Mouse (Mus musculus) erythroblast, embryonic 14.5 days (primary cell): ENCODE measurements around the gene Dcps. TPM values are rescaled to one million over a fixed set of nuclear protein-coding genes. Genes with fewer than 3 reads are reported as not detected.

Experiments used
- H3K27me3 ChIP-seq: 2 replicates; pipeline ENCODE4 v1.6.1; 2012; ENCODE audit warnings: inconsistent platforms; ENCODE audit not compliant: control insufficient read depth
- H3K36me3 ChIP-seq: 2 replicates; pipeline ENCODE4 v1.6.1; 2012; ENCODE audit warnings: mild to moderate bottlenecking, inconsistent platforms; ENCODE audit not compliant: control insufficient read depth
- H3K4me1 ChIP-seq: 2 replicates; pipeline ENCODE4 v1.6.1; 2012; ENCODE audit warnings: inconsistent platforms; ENCODE audit not compliant: control insufficient read depth
- H3K4me3 ChIP-seq: replicated peaks from 2 replicates; pipeline ENCODE3; 2012; ENCODE audit warnings: moderate library complexity, mild to moderate bottlenecking, inconsistent platforms
- H3K9me3 ChIP-seq: 2 replicates; pipeline ENCODE4 v1.6.1; 2012; ENCODE audit warnings: low read length, inconsistent platforms, mixed read lengths; ENCODE audit not compliant: control insufficient read depth
- GATA1 ChIP-seq: IDR thresholded peaks from 2 replicates; pipeline ENCODE4 v1.6.1; 2012; ENCODE audit warnings: low read length, inconsistent platforms, mixed read lengths
- TAL1 ChIP-seq: IDR thresholded peaks from 3 replicates; pipeline ENCODE4 v1.6.1; 2012; ENCODE audit warnings: low read length, inconsistent platforms, mixed read lengths
- polyA plus RNA-seq: library from polyadenylated mRNA; stranded (reverse); fragments of >175 nt; gene quantifications from 2 replicates; pipeline ENCODE4 v1.2.3, GENCODE M21; 2012

Gene Dcps
- polyA plus RNA-seq: 11.0 and 14.3 TPM in 2 replicates

DNA sequence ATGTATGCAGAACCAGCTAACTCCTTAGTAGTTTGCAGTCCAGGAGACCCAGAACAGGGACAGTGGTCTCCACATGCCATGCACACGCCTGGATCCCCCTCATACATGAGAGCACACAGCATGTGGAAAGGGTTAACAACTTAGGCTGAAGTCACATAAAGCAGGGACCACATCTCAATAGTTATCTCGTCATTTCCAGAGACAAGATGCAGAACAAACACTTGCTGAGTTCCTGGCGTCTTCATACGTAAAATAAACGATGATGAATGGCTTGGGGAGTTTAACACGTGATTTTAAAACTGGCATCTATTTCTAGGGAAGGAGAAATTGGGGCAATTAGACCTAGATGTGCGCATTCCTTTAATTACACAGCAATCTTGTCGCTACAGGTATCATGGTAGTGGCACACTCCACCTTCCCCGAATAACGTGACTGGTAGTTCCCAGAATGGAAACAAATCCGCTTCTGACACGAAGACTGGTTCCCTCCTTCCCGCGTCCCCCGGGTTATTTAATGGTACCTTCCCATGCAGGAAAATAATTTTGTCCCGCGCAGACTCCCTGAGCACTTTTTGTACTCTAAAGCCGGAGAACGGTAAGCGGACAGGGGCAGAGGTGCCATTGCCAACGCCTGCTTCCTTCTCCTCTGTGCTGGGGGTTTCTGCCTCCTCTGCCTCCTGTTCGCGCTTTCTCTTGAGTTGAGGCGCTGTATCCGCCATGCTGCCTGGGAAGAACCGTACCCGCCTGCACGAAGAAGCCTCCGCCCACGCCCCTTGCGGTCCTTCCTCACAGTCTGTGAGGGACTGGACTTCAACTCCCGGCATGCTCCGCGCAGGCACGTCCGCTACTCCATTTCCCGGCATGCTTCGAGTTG lies at the start of gene Dcps:
Gene Dcps (minus strand): TSS at position 811 of the 873 bp plus-strand sequence.
- H3K4me1 ChIP-seq: peaks cover 44% of the 10 kb centered on the region
- H3K36me3 ChIP-seq: peaks cover 32% of the 10 kb centered on the region
- no peak for TF ChIP-seq GATA1
- TF ChIP-seq TAL1: no peak
- H3K9me3 ChIP-seq: peaks cover 4% of the 10 kb centered on the region
- no peaks in the 10 kb centered on the region for H3K27me3 ChIP-seq
- peak within 1 kb of the TSS; percentile 76 for H3K4me3 ChIP-seq

DNA sequence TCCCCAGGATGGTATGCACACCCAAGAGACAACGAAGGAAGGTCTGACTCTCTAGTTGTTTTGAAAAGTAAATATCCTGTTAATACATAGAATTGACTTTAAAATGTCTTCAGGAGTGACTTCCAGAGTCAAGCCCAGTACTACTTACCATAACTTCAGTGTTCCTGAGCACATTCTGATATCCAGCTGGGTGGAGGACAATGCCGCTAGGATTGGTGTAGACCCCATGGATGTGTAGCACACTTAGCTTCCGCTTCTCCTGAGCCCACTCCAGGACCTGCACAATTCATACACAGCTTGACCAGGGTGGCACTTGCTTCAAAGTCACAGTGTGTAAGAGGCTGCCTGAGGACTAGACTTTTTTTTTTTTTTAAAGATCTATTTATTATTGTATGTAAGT lies 47.6 kb upstream of the Dcps start:
- TF ChIP-seq GATA1: no peak
- TF ChIP-seq TAL1: no peak
- Histone ChIP-seq H3K4me1 (no peaks in the 10 kb centered on the region), H3K27me3 (no peaks in the 10 kb centered on the region), H3K4me3 (no peak overlapping the region), H3K9me3 (no peaks in the 10 kb centered on the region), H3K36me3 (peaks cover 34% of the 10 kb centered on the region)

GRCm38 (mm10) chr9:35217963-35218362 lies 42.1 kb upstream of the Dcps start:
- TF ChIP-seq TAL1: no peak
- TF ChIP-seq GATA1: no peak
- peaks cover 79% of the 10 kb centered on the region for H3K36me3 ChIP-seq
- no peak overlapping the region for H3K4me3 ChIP-seq
- H3K27me3 ChIP-seq: no peaks in the 10 kb centered on the region
- H3K4me1 ChIP-seq: no peaks in the 10 kb centered on the region
- no peaks in the 10 kb centered on the region for H3K9me3 ChIP-seq

DNA sequence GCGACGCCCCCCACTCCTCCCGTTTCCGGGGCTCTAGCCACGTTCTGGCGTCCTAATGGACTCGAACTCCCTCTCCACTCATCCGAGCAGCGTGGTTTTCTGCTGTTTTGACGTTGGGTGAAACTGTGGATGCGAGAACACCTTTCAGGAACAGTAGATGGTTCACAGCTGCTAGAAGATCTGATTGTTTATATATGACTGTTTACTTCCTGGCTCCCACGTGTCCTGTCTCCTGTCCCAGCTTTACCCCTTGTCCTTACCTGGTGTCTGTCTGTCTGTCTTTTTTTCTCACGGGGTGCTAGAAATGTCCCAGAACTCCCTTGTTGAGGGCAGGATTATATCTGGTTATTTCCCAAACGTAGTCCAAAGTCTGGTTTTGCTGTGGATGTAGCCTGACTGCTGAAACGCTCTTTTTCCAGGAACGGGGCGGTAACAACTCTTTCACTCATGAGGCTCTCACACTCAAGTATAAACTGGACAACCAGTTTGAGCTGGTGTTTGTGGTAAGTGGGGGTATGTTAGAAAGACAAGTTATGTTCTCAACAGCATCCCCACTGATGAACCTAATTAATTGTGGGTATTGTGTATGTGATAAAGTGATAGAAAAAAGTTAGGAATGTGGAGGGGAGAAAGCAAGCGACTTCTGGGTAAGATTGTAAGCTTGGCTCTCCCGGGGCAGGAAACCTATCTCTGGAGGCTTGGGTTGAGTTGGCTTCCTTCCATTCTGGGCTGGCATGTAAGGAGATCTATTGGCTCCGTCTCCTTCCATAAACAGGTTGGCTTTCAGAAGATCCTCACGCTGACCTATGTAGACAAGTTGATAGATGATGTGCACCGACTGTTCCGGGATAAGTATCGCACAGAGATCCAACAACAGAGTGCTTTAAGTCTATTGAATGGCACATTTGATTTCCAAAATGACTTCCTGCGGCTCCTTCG lies 36.0 kb upstream of the Dcps start:
- Histone ChIP-seq H3K4me1 (peaks cover 30% of the 10 kb centered on the region), H3K4me3 (peak overlapping the region; percentile 97), H3K36me3 (peaks cover 72% of the 10 kb centered on the region), H3K9me3 (no peaks in the 10 kb centered on the region), H3K27me3 (no peaks in the 10 kb centered on the region)
- no peak for TF ChIP-seq TAL1
- no peak for TF ChIP-seq GATA1

DNA sequence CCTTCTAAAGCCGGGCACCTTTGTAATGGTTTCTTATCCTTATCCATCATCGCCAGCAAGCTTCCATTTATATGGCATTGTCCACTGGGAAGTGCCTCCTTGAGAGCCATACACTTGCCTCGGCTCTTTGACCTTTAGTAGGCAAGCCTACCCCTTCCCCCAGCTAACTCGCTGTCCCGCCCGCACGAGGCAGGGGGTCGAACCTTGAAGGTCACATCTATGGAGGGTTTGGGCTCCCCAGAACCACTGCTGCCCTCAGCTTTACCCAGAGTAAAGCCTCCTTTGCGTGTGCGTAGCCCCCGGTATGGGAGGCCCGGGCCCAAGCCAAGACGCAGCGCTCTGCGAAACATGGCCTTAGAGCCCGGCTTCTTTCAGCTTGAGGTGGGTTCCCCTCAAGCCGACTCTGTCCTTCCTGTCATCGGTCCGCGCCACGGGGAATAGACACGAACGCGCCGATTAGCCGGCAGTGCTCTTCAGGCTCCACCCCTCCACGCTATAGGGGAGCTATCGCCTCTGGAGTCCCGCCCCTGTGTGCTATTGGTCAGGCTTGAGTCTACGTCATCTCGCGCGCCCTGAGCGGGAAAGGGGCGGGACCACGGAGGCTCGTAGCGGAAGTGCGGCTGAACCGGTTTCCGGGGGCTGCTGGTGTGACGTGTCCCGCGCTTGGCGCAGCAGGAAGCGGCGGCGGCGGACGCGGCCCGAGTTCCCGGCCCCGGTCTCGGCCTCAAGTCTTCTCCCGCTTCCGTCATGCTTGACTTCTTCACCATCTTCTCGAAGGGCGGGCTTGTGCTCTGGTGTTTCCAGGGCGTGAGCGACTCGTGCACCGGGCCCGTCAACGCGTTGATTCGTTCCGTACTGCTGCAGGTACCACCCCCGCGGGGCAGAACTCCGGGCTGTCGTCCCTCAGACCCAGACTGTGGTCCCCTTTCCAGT lies 34.9 kb upstream of the Dcps start, which contains the start of gene Foxred1:
Gene Foxred1 (minus strand): TSS at position 514 of the 933 bp plus-strand sequence.
- Histone ChIP-seq H3K4me3 (peak within 1 kb of the TSS; percentile 97), H3K36me3 (peaks cover 72% of the 10 kb centered on the region), H3K9me3 (peaks cover 3% of the 10 kb centered on the region; the same call in 1 of the 2 replicates), H3K4me1 (peaks cover 30% of the 10 kb centered on the region), H3K27me3 (no peaks in the 10 kb centered on the region)
- TF ChIP-seq TAL1: no peak
- TF ChIP-seq GATA1: no peak

DNA sequence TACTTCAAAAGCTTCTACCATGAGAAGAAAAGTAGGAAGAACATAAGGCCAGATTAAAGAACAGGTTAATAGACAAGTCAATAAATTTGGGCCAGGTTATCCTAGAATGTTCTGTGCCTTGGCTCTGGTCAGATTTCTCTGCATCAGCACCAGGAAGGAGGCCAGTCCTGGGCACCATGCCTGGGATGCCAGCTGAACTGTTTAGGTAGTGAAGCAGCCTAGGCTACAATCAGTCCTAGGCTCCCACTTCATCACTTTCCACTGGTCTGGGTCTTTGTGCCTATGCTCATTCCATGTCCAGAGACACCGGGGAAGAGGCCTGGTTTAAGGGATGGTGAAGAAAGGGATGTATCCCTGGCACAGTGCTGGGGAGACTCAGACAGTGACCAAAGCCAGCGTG lies 28.6 kb upstream of the Dcps start:
- Histone ChIP-seq H3K9me3 (peaks cover 3% of the 10 kb centered on the region; the same call in 1 of the 2 replicates), H3K27me3 (no peaks in the 10 kb centered on the region), H3K36me3 (peaks cover 58% of the 10 kb centered on the region), H3K4me1 (peaks cover 49% of the 10 kb centered on the region), H3K4me3 (no peak overlapping the region)
- TF ChIP-seq GATA1: no peak
- no peak for TF ChIP-seq TAL1

DNA sequence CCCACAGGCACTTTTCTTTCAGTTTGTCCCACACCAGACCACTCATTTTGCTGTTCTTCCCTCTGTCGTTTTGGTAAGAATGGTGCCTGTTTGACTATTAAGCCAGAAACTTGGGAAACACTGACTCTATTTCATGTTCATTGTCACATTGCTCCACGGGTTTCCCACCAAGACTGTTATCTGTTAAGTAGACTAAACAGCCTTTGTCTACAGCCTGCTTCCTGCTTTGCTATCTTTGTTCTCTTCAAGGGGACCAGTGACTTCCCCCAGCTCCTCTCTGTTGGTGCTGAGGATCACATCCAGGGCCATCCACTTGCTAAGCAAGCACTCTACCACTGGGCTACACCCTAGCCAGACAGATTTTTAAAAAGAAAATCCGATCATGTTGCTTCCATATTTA lies 27.7 kb upstream of the Dcps start:
- Histone ChIP-seq H3K9me3 (peaks cover 3% of the 10 kb centered on the region; the same call in 1 of the 2 replicates), H3K36me3 (peaks cover 51% of the 10 kb centered on the region), H3K27me3 (no peaks in the 10 kb centered on the region), H3K4me1 (peaks cover 50% of the 10 kb centered on the region), H3K4me3 (no peak overlapping the region)
- TF ChIP-seq TAL1 (no peak), GATA1 (no peak)

- TF ChIP-seq GATA1 (no peak), TAL1 (no peak)
- peaks cover 21% of the 10 kb centered on the region for H3K36me3 ChIP-seq
- H3K27me3 ChIP-seq: no peaks in the 10 kb centered on the region
- H3K9me3 ChIP-seq: no peaks in the 10 kb centered on the region
- peaks cover 55% of the 10 kb centered on the region for H3K4me1 ChIP-seq
- peak overlapping the region; percentile 80 for H3K4me3 ChIP-seq
Observed at GRCm38 (mm10) chr9:35200529-35201060, 24.7 kb upstream of the Dcps start.
